Mouse (Mus musculus): ENCODE measurements at regions not wholly inside any gene's neighbourhood (a gene's known extent, or its start where the extent isn't known, plus 50 kb on each side); places are given as distances from the start of the nearest gene placed in this dataset.
"Not testable (repeated sequence)": the region's sequence is repeated elsewhere in the genome, so short reads cannot be mapped to it uniquely, and the experiment has no call there.

- DNase-seq (ENCODE audit: low read depth, low spot score): no peak
These were observed 168.5 kb upstream of the Pgr start for GRCm38 (mm10) chr9:8731141-8731540.

DNA sequence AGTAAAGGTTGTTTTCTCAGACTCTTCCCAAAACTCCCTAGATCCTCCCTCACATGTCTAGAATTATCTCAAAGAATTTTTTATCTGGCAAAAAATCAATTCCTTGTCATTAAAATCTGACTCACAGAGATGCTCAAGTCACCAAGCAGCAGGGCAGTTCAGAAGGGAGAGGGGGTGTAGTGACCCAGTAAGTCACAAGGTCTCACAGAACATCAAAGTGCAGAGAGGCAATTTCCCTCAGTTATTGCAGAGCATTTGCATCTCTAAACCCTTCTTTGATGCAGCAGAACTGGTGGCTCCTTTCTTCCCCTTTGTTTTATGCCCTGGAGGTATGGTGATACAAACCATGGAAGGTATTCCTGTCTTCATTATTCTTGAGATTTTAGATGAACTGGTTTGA is 166.1 kb upstream of the Pgr start:
- no peak for DNase-seq (ENCODE audit: low read depth, low spot score)

DNA sequence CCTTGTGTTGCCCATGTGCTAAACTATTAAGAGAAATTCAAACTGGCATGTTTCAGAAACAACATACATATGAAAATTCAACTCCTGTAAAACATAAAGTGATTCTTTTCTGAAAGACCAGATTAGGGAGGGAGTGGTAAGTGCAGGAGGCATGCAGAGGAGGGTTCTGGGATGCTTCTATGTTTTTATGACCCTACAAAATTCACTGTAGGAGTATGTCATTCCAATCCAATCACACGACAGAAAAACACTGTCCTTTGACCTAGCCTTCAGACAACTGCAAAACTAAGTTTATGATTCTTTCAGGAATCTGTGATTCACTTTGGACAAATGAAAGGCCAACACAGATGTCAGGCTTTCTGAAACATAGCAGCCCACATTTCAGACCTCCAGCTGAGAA is 159.4 kb upstream of the Pgr start:
- no peak for DNase-seq (ENCODE audit: low read depth, low spot score)

DNA sequence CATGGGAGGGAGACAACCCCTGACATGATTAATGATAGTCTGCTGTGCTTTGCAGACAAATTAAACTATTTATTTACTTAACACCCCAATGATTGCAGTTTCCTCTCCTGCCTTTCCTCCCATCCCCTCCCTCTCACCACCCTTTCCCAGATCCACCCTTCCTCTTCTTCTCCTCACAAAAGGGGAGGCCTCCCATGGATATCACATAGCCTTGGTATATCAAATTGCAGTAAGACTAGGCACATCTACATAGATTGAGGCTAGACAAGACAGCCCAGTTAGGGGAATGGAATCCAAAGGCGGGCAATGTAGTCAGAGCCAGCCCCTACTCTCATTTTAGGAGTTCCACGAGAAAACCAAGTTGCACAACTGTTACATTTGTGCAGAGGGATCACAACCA is 149.8 kb upstream of the Pgr start:
- no peak for DNase-seq (ENCODE audit: low read depth, low spot score)

- no peak for DNase-seq (ENCODE audit: low read depth, low spot score)
These were observed 138.8 kb upstream of the Pgr start for GRCm38 (mm10) chr9:8760876-8761275.

DNA sequence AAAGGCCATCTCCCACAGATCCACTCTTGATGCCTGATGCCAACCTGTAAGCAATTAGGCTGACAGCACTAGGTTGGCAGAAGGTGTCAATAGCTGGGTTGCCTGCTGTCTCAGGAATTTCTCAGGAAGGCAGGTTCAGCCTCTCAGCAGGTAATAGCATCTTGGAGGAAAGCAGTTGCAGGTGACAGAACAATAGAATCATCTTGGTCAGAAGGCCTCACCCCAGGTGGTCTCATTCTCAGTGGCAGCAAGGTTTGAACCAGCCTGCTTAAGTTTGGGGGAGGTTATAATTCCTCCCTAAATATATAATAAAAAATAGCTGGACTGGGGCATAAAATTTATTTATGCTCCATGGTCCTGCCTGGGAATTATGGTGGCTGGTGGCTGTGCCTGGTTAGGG is 130.2 kb upstream of the Pgr start:
- DNase-seq (ENCODE audit: low read depth, low spot score): not testable (repeated sequence)

- DNase-seq (ENCODE audit: low read depth, low spot score): no peak
These were observed 129.6 kb upstream of the Pgr start for GRCm38 (mm10) chr9:8769996-8770395.

GRCm38 (mm10) chr9:8781336-8781735 is 118.3 kb upstream of the Pgr start:
- not testable (repeated sequence) for DNase-seq (ENCODE audit: low read depth, low spot score)

GRCm38 (mm10) chr9:8814236-8814635 is 85.4 kb upstream of the Pgr start:
- DNase-seq (ENCODE audit: low read depth, low spot score): no peak

- no peak for DNase-seq (ENCODE audit: low read depth, low spot score)
These were observed 75.8 kb upstream of the Pgr start for GRCm38 (mm10) chr9:8823719-8824371.

DNA sequence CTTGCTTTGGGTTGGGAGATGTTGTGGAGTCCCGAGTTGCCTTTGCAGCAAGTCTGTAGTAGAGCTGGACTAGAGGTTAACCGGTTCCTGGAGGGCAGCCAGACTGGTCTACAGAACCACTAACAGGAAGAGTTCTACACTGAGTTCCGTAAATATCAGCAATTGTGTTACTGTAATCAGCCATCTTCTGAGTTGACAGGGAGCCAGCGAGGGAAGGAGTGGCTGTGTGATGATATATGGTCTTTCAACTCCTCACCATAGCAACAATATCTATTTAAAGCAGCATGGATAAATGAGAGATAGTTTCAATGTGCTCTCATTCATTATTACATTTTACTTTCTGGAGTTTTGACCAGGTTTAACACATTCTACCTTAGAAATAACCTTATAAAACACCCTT is 67.5 kb upstream of the Pgr start:
- no peak for DNase-seq (ENCODE audit: low read depth, low spot score)

DNA sequence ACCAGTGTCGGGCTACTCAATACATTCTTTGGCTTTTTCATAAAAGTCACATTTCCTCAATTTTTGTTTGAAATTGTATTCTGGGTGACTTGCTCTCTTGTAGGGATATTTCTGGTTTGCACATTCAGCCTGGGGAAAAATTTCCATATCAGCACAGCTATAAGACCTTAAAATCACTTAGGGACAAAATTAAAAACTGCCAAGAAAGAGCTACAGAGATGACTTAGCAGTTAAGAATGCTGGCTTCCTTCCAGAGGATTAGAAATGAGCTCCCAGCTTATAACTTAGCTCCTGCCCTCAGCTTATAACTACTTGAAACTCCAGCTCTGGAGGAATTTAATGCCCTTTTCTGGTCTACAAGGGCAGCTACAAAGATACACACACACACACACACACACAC is 62.6 kb upstream of the Pgr start:
- peak; percentile 2 for DNase-seq (ENCODE audit: low read depth, low spot score)

DNA sequence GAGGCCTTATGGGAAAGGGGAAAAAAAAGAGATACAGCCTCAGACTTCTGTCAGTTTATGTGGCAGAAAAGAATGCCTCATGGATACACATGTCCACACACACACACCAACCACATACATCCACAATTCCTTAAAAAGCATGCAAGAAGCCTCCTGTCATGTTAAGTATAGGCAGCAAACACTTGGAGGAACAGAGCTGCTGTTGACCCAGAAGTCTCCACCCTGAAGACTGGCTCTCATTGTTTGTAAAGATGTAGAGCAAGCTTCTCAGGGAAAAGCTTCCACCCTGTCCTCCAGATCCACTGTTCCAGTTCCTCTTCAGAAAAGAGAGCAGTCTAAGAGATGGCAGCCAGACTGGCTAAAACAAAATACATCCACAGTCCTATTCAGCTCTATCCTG is 61.3 kb upstream of the Pgr start:
- DNase-seq (ENCODE audit: low read depth, low spot score): no peak

DNA sequence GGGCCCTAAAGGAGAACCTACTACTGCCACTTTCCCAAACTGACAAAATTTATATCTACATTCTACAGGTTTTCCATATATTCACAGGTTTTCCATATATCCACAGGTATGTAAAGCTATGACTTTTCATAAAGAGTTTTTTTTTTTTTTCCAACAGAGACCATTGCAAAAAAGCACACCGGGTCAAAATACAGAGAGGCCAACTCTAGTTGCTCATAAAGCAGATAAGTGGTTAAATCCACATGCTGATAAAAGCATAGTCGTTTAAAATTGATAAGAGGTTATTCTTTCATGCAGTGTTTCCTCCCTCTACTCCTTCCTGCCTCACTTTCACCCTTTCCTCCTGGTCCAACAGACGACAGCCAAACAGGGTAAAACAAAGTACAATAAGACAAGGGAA is 60.7 kb upstream of the Pgr start:
- DNase-seq (ENCODE audit: low read depth, low spot score): no peak
